Mouse (Mus musculus) yolk sac, embryonic 10.5 days (tissue): ENCODE results near the gene Keg1.
"Not testable (repeated sequence)": the region's sequence is repeated elsewhere in the genome, so short reads cannot be mapped to it uniquely, and the experiment has no call there.

Experiments used
- DNase-seq: peaks from one replicate; pipeline ENCODE4 v3.0.0-alpha.2; 2017; ENCODE audit warnings: low spot score

The Keg1 gene

DNA sequence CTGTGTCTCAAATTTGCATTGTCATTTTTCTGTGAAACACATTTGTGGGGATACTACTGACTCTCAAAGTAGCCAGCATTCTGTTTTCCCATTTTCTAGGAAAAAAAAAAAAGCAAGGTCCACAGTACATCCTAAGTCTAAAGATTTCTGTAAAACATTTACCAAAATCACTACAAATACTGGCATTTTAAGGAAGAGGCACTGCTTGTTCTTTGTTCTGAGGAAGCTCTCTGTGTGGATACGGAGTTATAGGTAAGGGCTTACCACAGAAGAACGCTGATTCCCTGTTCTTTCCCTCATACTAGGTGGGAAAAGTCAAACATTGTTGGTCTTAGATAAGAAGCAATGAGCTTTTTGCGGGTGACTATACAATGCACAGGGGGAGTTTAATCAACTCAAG lies at the start of gene Keg1:
Gene Keg1 (plus strand): TSS at position 197 of the 400 bp plus-strand sequence.
- peak; percentile 14 for DNase-seq

DNA sequence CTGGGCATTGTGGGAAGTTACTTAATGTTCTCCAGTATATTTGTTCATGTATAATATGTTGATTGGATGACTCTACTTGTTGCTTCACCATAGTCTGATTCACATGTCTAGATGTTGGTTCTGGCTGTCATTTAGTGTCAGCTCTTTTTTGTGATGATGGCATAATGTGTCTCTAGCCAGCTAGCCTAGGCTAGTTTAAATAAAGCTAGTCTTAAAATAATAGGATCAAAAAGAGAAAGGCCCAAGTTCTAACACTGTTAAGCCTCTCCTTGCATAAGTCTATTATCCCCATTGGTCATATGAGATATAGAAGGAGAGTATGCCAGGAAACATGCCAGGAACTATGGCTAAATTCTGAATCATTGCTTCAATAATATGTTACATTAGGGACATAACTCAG lies 46.1 kb upstream of the Keg1 start:
- DNase-seq, result no peak

DNA sequence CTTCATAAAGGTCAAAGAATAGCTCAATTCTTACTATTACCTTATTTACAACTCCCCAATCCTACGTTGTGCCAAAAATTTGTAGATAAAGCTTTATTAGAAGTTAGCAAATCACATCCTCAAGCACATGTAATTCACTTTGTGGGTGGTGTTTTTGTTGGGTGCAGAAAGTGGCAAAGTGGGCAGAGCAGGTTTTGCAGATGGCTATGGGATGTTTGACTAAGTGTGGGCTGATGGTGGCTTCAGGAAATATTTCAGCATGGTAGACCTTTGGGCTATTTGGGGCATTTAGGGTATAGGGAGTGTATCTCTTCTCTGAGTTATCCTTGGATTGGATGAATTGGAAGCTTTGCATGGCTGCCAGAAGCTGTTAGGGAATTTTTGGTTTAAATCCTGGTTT lies 29.4 kb upstream of the Keg1 start:
- DNase-seq, result no peak

DNA sequence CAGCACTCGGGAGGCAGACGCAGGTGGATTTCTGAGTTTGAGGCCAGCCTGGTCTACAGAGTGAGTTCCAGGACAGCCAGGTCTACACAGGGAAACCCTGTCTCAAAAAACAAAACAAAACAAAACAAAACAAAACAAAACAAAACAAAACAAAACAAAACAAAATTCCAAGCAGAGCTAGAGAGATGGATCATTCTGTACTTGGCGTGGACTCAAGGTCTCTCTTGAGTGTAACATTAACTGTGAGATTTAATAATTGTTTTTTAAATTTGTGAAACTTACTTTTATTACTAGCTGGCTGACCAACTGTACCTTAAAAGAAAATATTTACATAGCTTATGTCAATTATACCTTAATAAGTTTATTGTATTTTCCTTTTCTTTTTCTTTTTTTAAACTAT lies 27.0 kb upstream of the Keg1 start:
- DNase-seq, result not testable (repeated sequence)

DNA sequence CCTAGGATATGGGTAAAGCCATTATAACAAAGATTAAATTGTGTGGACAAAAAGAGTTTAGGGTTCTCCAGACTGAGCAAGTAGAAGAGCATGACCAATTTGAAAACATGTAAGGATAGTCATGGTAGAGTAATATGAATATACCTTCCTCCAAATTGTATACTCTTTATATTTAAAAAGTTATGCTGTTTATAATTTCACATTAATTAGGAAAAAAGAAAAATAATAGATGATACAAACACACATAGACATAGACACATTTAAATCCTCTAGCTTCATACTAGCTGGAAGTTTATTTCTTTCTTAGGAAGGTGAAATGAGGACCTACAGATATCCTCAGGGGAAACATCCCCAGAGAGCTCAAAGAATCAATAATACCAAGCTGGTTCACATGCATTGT lies 25.4 kb upstream of the Keg1 start, which contains the start of gene Olfr1442:
Gene Olfr1442 (plus strand): TSS at position 301 of the 400 bp plus-strand sequence.
- DNase-seq, result no peak

DNA sequence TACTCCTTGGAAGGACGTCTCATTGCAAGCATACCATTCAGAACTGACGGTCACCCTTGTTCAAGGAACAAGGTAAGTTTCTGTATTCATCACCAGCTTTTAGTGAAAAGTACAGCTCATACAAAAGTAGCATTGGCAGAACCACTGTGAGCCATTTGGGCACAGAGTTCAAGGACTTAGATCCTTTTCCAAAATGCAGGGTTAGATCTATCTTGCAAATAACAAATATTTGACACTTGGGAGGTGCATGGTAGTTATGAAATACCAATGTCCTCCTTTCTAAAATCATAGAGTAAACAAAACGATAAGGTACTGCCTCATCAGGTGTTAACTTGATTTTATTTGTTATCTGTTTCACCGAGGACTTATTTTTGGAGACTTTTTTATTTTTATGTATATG lies 24.5 kb upstream of the Keg1 start:
- DNase-seq, result no peak

DNA sequence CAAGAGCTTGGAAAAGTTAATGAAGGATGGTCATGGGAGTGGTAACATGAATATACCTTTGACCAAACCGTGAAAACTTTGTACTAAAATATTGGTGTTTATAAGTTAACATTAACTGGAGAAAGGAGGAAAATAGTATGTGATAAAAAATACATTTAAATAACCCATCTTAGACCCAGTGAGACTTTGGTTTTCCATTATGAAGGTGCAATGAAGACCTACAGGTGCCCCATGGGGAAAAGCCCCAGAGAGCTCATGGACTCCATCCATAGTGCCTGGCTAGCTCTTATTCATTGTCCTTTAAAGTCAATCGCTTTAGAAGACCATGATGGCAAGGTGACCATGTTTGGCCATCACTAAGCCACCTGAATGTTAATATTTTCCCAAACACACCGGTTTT lies 17.8 kb upstream of the Keg1 start, which contains the start of gene Olfr1443:
Gene Olfr1443 (plus strand): TSS at position 301 of the 400 bp plus-strand sequence.
- no peak for DNase-seq

DNA sequence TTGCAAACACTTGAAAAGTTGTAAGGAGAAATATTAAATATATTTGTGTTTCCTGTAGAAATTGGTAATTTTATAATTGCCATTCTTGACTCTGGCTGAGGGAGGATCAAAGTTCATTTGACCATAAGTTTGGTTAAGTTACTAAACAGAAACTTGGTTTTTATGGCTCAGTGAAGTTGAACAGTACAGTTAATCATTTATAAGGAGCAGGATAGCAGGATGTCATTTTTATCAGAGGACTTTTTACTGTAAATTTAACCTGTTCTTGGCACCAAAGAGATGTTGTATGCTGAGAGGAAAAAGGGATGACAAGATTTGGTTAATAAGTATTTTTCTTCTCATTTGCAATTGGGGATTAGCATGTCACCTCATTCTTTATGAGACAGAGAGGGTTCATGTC lies 10.9 kb upstream of the Keg1 start:
- DNase-seq, result no peak

DNA sequence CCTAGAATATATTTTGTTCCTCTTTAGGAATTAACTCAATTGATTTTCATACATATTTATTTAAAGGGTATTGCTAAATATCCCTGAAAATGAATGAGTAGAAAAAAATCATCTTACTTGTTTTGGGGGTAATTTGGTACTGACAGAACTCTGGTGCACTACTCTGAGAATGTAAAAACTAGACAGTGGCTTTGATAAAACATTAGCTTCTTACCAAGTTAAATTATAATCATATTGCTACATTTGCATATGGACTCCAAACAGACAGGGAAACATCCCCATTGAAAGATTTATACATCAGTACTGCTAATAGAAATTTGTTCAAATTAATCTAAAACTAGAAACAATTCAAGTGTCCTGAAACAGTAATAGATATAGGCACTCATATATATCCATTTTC lies 10.4 kb upstream of the Keg1 start:
- DNase-seq, result no peak

DNA sequence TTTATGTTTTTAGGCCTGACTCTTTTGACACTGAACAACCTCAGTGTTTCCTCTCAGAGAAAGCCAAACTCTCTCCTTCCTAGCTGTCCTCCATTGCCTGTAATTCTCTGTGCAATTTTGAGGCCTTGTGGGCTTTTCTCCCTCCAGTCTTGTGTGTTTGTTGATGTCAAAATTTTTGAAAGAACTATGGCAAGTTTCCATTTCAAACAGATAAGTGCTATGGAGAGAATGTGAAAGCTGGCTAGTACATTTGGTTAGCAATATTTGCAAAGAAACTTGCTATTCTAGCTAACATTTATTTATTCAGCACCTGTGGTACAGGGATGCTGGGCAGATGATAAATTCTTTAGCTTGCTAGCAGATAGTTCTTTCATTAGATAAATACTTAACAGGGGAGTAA lies 635 bp downstream of the Keg1 start:
- no peak for DNase-seq

DNA sequence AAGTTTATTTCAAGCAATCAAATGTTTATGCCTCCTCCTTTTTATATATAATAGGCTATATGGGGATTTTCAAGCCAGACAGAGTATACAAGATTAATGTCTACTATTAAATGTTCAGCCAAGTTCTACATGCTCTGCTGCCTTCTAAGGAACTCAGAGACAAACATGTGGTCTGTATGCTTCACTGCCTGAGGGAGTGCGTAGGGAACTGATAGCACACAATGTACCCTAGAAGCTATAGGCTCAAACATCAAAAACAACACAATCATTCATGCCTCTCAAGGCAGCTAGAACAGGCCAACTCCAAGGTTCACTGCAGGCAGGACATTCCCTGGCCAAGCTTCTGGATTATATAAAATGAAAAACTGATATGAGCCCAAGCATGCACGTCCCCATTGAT lies 12.9 kb downstream of the Keg1 start:
- no peak for DNase-seq

DNA sequence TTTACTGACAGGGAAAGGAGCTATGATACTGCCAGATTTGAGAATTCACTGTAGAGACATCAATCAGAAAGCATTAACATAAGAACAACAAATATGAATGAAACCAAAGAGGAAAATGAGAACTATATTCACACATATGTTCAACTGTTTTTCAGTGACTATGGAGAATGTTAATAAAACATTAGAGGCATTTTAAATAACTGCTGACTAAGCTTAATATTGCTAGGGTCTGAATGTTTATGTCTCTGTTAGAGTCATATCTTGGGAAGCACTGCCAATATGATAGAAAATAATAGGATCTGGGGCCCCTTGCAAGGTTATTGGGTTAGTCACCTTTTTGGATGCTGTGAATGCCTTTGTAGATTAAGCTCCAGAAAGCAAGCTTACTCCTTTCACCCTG lies 13.4 kb downstream of the Keg1 start:
- no peak for DNase-seq

DNA sequence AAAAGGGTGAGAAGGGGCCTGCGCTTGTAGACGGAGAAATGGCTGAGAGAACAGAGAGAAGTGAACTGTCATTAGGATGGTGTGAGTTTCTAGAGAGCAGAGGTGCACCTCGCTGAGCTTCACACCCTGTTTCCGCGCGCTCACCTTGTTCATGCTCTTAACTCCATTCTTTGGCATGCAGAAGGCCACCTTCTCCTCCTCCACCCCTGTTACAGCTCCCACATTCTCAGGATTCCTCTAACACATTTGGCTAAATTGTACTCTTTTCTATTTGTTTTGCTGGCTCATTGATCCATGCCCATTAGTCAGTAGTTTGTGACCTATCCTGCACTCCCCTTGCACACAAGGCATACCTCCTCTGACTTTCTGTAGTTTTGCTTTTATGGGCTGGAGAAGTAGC lies 23.6 kb downstream of the Keg1 start:
- DNase-seq, result no peak

DNA sequence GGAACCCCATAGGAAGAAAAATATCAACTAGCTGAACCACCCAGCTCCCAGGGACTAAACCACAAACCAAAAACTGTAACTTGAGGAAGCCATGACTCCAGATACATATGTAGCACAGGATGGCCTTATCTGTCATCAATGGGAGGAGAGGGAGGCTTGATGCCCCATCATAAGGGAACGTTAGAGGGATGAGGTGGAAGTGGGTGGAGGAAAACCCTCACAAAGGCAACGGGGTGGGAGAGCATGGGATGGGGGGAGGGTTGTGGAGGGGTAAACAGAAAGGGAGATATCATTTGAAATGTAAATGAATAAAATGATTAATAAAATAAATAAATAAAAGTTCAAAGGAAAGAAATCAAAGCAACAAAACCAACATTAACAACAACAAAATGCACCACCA lies 24.9 kb downstream of the Keg1 start:
- DNase-seq, result no peak

DNA sequence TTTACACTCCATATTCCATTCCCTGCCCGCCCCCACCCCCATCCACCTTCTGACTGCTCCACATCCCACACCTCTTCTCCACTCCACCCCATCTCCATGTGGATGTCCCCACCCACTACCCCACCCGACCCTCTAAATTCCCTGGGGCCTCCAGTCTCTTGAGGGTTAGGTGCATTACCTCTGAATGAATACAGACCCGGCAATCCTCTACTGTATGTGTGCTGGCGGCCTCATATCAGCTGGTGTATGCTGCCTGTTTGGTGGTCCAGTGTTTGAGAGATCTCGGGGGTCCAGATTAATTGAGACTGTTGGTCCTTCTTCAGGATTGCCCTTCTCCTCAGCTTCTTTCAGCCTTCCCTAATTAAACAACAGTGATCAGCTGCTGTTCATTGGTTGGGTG lies 25.3 kb downstream of the Keg1 start:
- DNase-seq, result not testable (repeated sequence)

DNA sequence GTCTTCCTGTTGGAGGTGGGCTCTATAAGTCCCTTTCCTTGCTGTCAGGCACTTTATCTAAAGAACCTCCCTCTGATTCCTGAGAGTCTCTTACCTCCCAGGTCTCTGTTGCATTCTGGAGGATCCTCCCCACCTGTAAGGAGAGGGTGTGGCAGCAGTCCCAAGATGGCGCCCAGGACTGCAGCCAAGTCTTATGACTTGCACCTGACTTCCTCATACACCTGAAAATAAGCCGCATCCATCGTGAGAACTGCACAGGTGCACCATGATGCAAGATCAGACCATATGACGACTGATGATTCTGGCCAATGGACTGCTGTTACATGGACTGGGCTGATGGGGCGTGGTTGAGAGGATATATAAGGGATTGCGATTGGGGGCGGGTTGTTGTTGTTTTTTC lies 26.0 kb downstream of the Keg1 start:
- DNase-seq, result not testable (repeated sequence)

DNA sequence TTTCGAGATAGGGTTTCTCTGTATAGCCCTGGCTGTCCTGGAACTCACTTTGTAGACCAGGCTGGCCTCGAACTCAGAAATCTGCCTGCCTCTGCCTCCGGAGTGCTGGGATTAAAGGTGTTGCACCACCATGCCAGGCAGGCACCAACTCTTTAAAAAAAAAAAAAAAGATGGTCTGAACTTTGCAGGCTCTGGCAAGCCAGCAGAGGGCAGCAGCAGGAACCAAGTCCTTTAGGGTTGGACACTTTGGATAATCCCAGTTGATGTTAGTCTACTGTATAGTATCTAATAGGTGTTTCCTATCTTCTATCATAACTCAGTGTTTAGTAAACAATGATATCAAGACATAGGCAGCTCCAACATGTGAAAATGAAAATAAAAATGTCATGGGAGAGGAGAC lies 26.7 kb downstream of the Keg1 start:
- no peak for DNase-seq

DNA sequence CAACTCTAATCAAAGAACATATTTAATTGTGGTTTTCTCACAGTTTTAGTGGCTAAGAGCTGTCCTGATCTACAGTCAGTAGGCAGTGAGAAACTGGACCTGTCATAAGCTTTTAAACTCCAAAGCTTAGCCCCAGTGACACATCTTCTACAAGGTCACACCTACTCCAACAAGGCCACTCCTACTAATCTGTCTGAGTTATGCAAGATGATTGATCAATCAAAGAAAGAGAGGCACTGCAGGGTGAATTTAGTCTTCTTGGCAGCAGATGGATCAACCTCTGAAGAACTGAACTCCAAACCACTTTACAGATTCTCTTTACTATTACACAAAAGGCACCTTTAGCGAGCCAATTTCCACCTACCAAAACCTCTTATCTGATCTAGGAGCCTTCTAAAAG lies 30.3 kb downstream of the Keg1 start:
- DNase-seq, result no peak

DNA sequence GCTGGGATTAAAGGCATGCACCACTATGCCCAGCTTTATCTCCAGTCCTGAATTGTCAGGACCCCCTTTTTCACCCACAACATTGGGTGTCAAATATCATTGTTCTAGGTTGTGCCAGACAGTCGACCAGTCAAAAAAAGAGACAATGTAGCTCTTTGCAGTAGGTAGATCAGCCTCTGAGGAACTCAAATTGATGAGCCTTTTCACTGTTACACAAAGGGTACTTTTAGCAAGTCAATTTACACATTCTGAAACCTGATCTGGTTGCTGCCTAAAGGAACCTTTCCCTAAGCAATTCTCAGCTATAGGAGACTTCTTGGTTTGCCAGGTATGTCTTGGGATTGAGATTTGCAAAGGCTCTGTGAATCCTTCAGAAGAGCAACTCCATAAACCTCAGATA lies 35.5 kb downstream of the Keg1 start:
- DNase-seq, result no peak

DNA sequence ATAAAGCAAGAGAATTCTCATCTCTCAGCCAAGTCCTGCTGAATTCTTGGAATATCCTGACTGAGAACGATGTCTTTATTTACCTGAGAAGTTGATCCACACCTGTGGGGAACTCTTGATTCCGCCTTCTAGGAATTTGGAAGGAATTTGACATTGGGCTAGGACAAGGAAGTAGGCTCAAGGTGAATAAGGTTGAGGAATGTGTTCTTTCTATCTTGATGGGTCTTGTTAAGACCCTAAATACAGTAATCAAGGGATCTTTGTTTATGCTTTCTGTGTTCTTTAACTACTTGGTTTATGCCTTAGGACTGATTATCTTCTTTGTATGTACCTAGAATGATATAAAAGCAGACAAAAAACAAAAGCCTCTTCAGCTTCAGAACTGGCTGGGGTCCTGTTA lies 36.4 kb downstream of the Keg1 start:
- no peak for DNase-seq

DNA sequence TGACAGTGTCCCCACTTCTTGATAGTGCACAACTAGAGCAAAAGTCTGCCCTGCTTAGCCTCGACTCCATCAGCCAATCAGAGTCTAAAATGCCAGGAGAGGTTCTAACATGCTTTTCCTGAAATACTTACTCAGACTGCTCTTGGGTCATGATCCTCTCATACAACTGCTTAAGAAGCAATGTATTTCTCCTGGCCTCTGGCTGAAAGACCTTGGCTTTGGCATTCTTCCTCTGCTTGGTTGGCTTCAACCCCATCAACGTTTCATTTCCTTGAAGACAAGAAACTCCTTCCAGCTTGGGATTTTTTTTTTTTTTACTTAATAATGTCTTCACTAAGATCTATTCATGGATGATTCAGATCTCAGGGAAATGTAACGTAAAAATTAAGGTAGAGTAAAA lies 60.7 kb downstream of the Keg1 start:
- DNase-seq, result no peak

DNA sequence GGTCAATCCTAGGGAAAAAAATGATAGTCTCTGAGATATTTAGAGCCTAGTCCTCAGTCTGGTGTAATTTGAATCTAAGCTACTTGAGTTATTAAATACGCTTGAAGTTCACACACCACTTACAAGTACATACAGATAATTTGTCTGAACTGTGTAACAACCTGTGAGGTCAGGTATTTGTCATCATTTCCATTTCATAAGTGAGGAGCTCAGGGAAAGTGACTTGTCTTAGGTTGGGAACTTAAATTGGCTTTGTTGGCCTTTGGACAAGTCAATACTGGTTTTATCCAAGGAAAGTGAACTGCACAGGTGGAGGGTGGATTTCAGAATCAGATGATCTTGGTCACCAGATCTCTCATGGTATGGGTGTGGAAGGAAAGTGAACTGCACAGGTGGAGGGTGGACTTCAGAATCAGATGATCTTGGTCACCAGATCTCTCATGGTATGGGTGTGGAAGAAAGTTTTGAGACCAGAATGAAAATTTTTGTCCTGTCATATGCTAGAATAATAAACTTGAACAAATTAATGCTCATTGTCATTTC lies 63.4 kb downstream of the Keg1 start:
- DNase-seq, result no peak

DNA sequence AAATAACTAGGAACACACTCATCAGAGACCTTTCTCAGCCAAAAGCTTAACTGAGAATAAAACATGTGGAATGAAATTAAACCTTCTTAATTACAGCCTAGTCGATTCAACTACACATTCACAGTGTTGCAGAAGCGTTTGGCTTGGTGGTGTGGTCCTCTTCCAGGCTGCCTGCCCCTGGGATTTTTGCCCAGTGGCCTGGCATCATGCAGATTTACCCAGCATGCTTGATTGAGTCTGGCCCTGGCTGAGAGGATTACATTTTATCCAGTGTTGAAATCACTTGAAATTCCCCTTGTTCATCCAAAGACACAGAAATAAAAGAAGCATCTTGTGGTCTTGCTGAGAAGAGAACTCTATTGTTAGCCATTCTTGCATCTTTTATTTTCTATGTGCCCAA lies 64.1 kb downstream of the Keg1 start:
- no peak for DNase-seq

DNA sequence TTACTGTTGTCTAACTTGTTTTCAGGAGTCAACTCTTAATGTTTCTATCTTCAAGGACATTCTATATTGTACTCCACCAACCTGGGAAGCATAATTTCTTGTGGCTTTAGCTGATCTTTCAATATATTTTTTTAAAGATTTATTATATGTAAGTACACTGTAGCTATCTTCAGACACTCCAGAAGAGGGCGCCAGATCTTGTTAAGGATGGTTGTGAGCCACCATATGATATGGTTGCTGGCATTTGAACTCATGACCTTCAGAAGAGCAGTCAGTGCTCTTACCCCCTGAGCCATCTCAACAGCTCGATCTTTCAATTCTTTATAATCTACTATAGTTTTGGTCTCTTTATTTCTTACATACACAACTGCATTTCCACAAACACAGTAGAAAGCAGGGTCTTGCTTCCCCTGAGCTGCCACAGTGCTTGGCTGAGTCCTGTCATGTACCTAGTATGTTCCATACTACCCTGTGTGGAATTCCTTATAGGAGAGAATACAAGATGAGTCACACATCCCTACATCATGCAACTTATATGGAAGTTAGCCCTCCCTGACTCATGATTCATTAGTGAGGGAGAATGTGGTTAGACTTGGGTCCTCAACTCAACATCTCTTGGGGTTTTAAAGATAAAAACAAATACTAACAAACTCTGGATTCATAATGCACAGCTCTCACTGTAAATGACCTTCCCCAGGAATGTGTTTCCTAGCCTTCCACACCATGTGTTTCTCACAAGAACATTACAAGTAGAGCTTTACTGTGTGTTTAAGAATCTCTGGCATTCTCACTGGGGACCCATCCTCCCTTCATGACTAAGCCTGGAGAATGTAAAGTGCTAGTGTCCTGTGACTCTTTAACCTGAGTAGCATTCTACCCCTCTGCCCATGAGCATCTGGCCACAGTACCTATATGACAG lies 66.9 kb downstream of the Keg1 start:
- DNase-seq, result no peak
